Mouse (Mus musculus): ENCODE measurements at regions not wholly inside any gene's neighbourhood (a gene's known extent, or its start where the extent isn't known, plus 50 kb on each side); places are given as distances from the start of the nearest gene placed in this dataset.

DNA sequence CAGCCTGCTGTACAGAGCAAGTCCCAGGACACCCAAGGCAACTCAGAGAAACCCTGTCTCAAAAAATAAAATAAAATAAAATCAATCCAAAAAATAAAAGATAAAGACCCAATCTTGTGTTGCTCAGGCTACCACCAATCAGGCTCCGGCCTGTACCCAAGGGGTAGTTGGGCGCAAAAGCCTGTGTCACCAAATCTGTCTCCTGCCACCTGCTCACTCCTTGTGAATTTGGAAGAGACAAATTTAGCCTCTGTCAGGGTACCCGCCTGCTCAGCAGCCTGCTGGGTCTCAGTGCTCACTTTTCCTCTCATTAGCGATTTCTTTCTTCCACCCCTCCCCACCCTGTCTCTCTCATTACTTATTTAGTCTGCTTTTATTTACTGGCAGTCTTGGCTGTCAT, 54.6 kb downstream of the Sox4 start:
- no peak for ATAC-seq (ENCODE audit: extremely low read depth, insufficient number of reproducible peaks, low FRiP score, poor library complexity, severe bottlenecking)

GRCm38 (mm10) chr13:28892896-28893295, 60.6 kb downstream of the Sox4 start:
- ATAC-seq (ENCODE audit: extremely low read depth, insufficient number of reproducible peaks, low FRiP score, poor library complexity, severe bottlenecking), result no peak

DNA sequence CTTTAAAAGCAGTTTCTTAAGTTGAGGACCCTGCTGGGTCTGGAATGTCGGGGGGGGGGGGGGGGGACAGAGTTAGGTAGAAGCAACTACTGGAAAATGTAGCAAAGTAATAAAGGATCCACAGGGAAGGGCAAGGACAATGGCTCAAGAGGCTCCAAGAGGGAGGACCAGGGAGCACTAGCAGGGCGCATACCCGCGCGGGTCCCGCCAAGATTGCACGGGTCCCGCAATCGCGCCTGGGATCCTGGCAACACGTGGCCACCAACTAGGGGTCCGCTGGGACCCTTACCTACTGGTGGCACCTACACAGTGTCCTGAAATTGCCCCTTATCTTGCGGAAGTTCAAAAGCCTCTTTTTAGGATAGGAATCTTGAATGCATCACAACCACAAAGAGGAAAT, 66.4 kb downstream of the Sox4 start:
- ATAC-seq (ENCODE audit: extremely low read depth, insufficient number of reproducible peaks, low FRiP score, poor library complexity, severe bottlenecking), result no peak

GRCm38 (mm10) chr13:28886691-28887090, 66.8 kb downstream of the Sox4 start:
- ATAC-seq (ENCODE audit: extremely low read depth, insufficient number of reproducible peaks, low FRiP score, poor library complexity, severe bottlenecking), result no peak

DNA sequence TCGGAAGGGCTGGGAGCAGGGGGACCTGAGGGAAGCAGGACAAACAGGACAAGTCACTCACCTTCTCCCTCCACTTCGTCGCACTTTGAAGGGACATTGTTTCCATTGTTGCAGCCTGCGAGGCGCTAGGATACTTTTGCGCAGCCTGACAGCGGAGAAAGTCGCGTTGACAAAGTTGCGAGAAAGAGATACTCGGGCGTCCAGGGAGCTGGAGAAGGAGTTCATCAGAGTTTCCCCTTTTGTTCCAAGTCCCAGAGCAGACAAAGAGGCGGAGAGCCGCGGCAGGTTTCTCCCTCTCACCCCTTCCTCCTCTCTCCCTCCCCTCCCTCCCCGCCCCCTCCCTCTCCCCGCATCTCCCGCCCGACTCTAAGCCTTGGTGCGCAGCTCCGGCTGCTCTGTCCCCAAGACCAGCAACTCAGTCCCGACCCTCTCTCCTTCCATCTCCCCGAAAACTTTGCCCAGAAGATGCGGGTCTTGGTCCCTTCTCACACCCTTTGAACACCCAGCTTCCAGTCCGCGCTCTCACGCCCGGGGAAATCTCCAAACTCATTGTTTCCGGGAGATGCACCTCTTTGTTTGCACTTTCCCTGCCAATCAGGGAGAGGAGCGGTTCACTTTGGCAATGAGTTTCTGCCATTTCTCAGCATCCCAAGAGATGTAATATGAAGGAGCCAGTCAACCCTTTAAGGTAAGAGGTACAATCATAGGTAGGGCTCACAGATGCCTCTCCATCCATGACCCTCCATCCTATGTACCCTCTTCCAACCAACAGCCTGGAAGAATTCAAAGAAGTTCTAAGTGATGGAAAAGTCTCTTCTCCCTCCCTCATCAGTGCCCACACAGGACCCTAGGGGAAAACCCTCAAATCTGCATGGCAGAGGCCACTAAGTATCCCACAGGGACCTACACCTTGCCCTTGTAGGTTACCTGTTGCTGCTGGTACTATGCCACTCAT, 68.2 kb downstream of the Sox4 start:
- no peak for ATAC-seq (ENCODE audit: extremely low read depth, insufficient number of reproducible peaks, low FRiP score, poor library complexity, severe bottlenecking)

DNA sequence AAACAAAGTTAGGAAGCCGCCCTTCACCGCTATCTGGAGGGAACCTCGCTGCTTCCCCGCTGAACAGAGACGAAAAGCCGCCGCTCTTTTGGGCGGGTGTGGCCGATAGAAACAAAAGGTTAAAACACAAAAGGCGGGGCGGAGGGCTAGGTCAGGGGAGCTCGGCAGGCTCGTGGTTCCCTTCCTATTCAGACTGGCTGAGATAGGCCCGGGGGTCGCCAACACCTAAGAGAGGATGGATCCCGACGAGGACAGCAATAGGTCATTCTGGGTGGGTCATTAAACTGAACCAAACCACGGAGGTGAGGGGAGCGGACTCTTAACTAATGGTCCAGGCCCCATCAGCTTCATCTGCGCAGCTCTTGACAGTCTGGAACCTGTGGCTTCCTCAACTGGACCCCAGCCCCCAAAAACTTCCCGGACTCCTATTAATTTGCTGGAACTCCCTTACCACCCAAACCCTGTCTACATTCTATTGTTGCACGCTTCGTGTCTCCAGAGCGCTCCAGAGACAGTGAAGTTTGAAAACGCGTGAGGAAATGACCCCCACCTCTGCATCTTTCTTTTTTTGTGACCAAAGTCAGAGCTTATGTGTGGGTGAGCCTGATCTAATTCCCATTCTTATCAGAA, 69.2 kb downstream of the Sox4 start:
- peak; percentile 23; the same call in 1 of the 2 replicates for ATAC-seq (ENCODE audit: extremely low read depth, insufficient number of reproducible peaks, low FRiP score, poor library complexity, severe bottlenecking)

GRCm38 (mm10) chr13:28883398-28883797, 70.1 kb downstream of the Sox4 start:
- ATAC-seq (ENCODE audit: extremely low read depth, insufficient number of reproducible peaks, low FRiP score, poor library complexity, severe bottlenecking), result no peak

- ATAC-seq (ENCODE audit: extremely low read depth, insufficient number of reproducible peaks, low FRiP score, poor library complexity, severe bottlenecking), result no peak
These were observed 72.6 kb downstream of the Sox4 start for GRCm38 (mm10) chr13:28880888-28881287.

DNA sequence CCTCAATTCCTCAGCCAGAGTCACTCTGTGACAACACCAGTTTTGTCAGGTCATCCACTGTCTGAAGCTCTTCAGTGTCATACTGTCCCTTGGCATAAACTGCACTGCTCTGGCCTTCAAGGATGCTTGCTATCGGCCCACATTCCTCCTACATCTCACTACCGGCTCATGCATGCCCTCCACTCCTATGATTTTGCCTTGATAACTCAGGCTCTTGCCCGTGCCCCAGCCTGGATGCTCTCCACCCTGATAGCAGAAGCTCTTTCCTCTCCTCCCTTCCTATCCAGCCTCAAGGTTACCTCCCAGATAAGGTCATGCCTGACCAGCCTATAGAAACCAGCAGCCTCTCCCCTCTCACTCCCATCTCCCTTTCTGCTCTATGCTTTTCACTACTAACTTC, 74.8 kb downstream of the Sox4 start:
- ATAC-seq (ENCODE audit: extremely low read depth, insufficient number of reproducible peaks, low FRiP score, poor library complexity, severe bottlenecking), result no peak

DNA sequence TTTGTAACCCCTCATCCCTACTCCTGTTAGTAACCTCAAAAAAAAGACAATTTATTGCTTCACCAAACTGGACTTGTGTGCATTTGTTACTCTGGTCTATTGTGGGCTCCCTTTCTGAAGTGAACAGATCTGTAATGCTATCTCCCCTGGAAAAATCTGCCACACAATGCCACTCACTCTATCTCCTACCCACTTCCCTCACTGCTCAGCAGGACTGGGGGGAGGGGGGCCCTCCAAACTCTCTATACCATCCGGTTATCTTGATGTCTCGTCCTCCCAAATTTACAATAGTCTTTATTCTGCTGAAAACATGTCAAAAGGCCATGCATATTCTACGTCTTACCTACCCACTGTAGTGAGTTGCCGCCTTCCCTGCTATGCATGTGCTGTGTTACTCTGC, 76.7 kb downstream of the Sox4 start:
- ATAC-seq (ENCODE audit: extremely low read depth, insufficient number of reproducible peaks, low FRiP score, poor library complexity, severe bottlenecking), result no peak

GRCm38 (mm10) chr13:28870681-28871080, 82.8 kb downstream of the Sox4 start:
- no peak for ATAC-seq (ENCODE audit: extremely low read depth, insufficient number of reproducible peaks, low FRiP score, poor library complexity, severe bottlenecking)

DNA sequence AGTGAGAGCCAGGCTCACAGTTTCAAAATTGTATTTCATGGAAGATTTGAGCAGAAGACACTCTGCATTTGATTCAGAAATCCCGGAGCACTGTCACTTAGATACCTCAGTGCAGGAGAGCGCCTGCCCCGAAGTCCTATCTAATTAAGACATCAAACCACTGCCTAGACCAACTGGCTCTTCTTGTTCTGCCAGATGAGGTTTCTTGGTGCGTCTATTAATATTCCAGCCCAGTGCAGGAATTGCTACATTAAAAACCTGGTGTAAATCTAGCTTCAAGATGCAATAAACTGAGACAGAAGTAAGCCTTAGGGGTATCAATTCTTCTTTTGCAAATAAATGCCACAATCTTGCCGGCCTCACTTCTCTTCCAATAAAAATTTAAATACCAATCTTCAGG, 86.3 kb downstream of the Sox4 start:
- ATAC-seq (ENCODE audit: extremely low read depth, insufficient number of reproducible peaks, low FRiP score, poor library complexity, severe bottlenecking), result no peak

- ATAC-seq (ENCODE audit: extremely low read depth, insufficient number of reproducible peaks, low FRiP score, poor library complexity, severe bottlenecking), result no peak
These were observed 86.8 kb downstream of the Sox4 start for GRCm38 (mm10) chr13:28866686-28867085.

- no peak for ATAC-seq (ENCODE audit: extremely low read depth, insufficient number of reproducible peaks, low FRiP score, poor library complexity, severe bottlenecking)
These were observed 92.9 kb downstream of the Sox4 start for GRCm38 (mm10) chr13:28860601-28861000.

- ATAC-seq (ENCODE audit: extremely low read depth, insufficient number of reproducible peaks, low FRiP score, poor library complexity, severe bottlenecking), result no peak
These were observed 93.6 kb downstream of the Sox4 start for GRCm38 (mm10) chr13:28859829-28860427.

GRCm38 (mm10) chr13:28858001-28858400, 95.5 kb downstream of the Sox4 start:
- ATAC-seq (ENCODE audit: extremely low read depth, insufficient number of reproducible peaks, low FRiP score, poor library complexity, severe bottlenecking), result no peak

DNA sequence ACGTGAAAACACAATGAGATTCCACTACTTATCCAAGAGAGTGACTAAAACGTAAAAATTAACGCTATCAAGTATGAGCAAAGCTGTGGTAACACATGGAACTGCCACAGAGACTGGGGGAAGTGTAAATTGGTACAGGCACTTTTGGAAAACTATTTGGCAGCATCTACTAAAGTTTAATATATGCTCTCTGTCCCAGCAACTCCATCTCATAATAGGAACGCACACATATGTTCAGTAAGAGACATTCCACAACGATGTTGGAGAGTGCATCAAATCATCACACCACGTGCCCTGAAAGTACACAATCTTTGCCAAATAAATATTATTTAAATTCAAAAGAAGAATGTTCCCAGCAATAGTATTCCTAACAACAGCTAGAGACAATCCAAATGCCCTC, 96.3 kb downstream of the Sox4 start:
- ATAC-seq (ENCODE audit: extremely low read depth, insufficient number of reproducible peaks, low FRiP score, poor library complexity, severe bottlenecking), result no peak

GRCm38 (mm10) chr13:28856472-28856871, 97.0 kb downstream of the Sox4 start:
- ATAC-seq (ENCODE audit: extremely low read depth, insufficient number of reproducible peaks, low FRiP score, poor library complexity, severe bottlenecking), result no peak

GRCm38 (mm10) chr13:28854247-28854646, 99.3 kb downstream of the Sox4 start:
- no peak for ATAC-seq (ENCODE audit: extremely low read depth, insufficient number of reproducible peaks, low FRiP score, poor library complexity, severe bottlenecking)

GRCm38 (mm10) chr13:28848305-28848704, 105.2 kb downstream of the Sox4 start:
- no peak for ATAC-seq (ENCODE audit: extremely low read depth, insufficient number of reproducible peaks, low FRiP score, poor library complexity, severe bottlenecking)

All from neutrophil, adult 5-6 weeks (primary cell).